Mouse (Mus musculus) v-Abl transformed pro-B cells (cell line): ENCODE data around the gene Ruvbl1.

Source experiments
- in situ Hi-C, 2 experiments: fragments of 400-800 bp; cut with MboI; formaldehyde crosslinking; loops; one replicate each; pipeline ENCODE4 v1.15.1; 2025; ENCODE audit not compliant: unreplicated experiment in 2 of 2

Ruvbl1 gene

DNA sequence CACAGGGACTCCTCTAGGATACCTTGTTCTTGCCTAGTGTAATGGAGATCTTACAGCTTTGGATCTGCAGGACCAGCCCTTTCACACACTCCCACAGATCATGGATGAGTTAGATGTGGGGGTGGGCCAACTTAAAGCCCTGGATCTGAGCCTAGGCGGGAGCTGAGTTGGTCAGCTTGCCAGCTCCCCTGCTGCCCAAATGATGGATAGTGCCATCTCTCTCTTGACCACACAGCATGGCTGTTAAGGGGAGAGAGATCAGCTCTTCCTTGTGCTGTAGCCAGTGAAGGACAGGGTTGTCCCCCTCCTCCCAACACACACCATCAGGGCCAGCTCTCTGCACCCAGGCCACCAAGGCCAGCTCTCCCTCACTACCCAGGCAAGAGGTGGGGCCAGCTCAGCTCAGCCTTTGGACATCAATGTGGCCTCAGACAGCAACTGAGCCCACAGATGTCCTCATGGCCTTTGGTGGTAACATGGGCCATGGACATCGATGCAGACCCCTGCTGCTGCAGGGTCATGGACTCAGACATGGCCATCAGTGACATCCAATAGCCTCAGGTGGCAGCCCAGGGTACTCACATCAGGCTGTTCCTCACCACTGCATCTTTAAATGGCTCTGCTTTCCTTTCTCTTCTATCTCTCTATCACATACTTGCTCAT is 75.0 kb downstream of the Ruvbl1 start:
- in situ Hi-C loops, result no loop called here

DNA sequence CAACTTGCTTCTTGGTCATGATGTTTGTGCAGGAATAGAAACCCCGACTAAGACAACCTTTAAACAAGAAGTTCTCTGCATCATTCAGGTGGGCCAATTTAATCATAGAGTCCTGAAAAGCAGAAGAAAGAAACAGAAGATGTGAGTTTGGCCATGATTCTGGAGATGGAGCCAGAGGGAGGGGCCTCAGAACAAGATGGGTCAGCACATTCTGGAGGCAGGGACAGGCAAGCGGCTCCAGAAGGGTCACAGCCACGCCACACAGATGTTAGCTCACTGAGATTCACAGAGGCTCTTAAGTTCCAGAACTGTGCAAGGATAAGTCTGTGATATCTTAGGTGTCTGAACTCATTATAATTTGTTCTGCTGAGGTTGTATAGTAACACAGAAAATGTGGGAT is 79.0 kb downstream of the Ruvbl1 start:
- in situ Hi-C loops, result no loop called here

DNA sequence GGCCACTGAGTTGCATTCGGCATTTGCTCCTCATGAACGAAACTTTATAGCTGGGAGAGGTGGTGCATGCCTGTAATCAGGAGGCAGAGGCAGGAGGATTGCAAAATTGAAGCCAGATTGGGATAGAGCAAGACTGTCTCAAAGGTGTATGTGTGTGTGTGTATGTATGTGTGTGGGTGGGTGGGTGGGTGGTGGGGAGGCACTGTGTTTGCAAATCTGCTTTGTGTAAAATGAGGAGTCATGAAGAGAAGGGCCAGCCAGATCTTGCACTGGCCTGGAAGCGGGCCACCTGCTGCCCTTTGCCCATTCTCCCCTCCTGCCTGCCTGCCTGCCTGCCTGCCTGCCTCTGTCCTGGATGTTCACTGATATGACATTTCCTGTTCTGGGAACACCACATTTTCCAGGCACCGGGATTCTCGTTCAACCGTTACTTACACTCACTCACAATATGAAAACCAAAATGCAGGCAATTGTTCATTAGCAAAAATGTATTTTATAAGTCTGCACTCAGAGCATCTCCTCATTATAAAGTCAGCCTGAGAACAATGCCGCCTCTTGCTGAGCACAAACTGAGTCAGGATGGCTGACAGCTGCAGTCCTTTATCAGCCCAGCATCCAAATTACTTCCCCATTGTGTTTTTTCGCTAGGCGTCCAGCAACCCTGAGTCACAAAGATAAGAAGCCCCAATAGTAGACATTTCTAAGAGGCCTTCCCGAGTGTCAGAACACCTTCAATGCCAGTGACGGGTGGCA is 79.6 kb downstream of the Ruvbl1 start:
- in situ Hi-C loops, result no loop called here

DNA sequence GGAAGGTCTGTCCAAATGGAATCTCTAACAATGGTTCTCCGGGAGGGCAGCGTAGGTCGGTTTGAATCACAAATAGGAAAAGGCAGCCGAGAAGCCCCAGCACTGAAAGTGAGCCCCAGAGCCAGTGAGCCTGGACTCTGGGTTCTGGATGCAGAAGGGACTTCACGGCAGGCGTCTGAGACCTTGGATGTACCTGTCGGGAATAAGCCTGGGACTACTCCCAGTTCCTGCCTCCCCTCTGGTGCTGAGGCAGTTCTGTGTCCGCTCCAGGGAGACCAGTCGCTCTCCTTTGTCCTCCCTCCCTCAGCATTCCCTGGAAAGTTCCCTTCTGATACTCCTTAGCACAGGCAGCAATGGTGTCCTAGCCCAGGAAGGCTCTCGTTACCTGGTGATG is 80.2 kb downstream of the Ruvbl1 start:
- in situ Hi-C loops, result no loop called here
